Mouse (Mus musculus): ENCODE data around the gene Hecw2.

The Hecw2 gene

DNA sequence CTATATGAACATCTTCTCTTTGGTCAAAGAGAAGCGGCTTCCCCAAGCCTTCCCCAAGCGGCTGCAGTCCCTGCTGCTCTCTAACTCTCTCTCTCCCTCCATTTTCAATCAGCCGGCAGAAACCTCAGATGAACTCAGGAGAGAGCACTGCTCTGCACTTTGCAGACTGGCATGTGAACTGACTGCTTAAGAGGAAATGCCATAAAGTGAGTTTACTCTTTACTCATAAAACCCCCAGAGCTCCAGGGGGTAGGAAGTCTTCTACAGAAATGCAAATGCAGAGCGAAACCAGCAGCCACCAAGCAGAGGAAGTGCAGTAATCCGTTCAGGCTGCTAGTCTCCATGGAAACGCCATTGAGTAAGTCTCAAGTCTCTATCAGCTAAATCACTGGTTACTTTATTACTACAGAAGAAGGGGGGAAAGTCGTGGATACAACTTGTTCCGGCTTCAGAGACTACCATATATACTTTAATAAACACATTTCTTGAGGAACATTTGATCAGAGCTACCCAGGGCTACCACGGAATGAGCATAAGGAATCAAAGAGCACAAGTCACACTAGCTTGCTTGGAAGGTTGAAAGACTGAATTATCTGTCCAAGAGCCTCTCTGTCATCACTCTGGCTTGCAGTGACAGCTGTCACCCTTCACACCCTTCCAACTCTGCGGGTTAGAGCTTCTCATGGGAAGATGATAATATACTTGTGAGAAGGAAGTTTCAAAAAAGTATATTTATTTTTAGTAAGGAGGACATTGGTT is 371.1 kb downstream of the Hecw2 start:
- no peak for DNase-seq

DNA sequence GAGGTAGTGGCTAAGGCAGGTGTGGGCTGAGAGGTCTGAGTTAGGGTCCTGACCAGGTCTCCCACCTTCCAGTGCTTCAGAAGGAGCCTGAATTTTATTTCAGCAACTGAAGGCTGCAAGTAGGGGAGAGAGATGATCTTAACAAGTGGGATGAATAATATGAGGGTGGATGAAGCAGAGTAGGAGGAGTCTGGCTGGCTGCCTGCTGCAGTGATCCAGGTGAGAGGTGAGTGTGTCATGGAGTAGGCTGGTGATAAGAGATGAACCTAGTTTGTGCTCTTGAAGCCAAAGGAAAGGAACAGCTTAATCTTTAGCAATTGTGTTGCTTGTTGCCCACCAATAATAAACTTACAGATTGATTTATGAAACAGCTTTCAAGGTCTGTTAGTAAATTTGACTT is 373.0 kb downstream of the Hecw2 start:
- no peak for DNase-seq

DNA sequence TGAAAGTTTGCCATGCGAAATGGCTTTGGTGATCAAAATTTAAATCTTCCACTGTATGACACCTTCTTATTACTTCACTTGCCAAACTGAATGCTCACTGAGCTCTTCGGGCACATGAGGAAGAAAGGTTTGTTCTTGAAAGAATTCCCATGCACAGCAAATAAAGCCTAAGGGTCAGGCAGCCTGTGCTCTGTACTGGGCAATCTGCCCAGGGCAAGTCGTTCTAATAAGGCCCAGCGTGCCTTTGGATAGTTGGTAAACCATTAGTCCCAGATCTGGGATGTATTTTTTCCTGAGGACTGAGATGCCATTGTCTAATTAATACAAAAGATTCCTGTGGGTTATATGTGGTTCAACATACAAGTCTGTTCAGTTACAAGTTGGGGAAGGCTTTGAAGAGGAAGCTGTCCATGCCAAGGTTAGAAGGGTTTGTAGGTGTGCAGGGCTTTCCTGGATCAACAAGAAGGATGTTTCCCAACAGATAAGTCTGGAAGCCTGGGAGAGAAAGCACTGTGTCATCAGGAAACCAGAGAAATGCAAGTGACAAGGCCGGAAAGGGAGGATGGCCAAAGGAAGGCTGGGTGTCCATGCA is 374.8 kb downstream of the Hecw2 start:
- no peak for DNase-seq

- DNase-seq: no peak
Observed at GRCm38 (mm10) chr1:53818072-53818862, 376.7 kb downstream of the Hecw2 start.

- DNase-seq: no peak
Observed at GRCm38 (mm10) chr1:53816353-53816752, 378.6 kb downstream of the Hecw2 start.

GRCm38 (mm10) chr1:53814077-53814705 is 380.8 kb downstream of the Hecw2 start:
- DNase-seq: no peak

GRCm38 (mm10) chr1:53811919-53812318 is 383.0 kb downstream of the Hecw2 start:
- DNase-seq: no peak

DNA sequence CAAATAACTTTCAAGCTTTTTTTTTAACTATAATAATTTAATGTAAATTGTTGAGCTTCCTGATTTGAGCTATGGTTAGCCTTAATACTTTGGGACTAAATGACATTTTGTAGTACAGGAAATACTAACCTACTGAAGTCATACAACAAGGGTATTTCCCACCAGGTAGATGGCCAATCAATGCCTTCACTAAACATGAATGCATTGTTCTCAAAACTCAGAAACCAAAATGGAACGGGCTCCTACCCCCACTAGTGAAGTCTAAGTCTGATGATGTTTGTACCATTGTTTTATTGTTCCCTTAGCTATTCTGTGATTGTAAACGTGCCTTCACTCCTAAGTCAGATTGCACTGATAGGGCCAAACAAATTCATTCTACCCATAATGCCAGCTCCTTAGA is 386.7 kb downstream of the Hecw2 start:
- DNase-seq: no peak

- no peak for DNase-seq
Observed at GRCm38 (mm10) chr1:53797811-53798210, 397.2 kb downstream of the Hecw2 start.

- DNase-seq: no peak
Observed at GRCm38 (mm10) chr1:53797074-53797473, 397.9 kb downstream of the Hecw2 start.

GRCm38 (mm10) chr1:53796271-53796670 is 398.7 kb downstream of the Hecw2 start:
- DNase-seq: no peak

GRCm38 (mm10) chr1:53795591-53795990 is 399.4 kb downstream of the Hecw2 start:
- DNase-seq: no peak

- DNase-seq: no peak
Observed at GRCm38 (mm10) chr1:53795081-53795480, 399.9 kb downstream of the Hecw2 start.

GRCm38 (mm10) chr1:53794279-53794678 is 400.7 kb downstream of the Hecw2 start:
- no peak for DNase-seq

- DNase-seq: no peak
Observed at GRCm38 (mm10) chr1:53791343-53791742, 403.6 kb downstream of the Hecw2 start.

DNA sequence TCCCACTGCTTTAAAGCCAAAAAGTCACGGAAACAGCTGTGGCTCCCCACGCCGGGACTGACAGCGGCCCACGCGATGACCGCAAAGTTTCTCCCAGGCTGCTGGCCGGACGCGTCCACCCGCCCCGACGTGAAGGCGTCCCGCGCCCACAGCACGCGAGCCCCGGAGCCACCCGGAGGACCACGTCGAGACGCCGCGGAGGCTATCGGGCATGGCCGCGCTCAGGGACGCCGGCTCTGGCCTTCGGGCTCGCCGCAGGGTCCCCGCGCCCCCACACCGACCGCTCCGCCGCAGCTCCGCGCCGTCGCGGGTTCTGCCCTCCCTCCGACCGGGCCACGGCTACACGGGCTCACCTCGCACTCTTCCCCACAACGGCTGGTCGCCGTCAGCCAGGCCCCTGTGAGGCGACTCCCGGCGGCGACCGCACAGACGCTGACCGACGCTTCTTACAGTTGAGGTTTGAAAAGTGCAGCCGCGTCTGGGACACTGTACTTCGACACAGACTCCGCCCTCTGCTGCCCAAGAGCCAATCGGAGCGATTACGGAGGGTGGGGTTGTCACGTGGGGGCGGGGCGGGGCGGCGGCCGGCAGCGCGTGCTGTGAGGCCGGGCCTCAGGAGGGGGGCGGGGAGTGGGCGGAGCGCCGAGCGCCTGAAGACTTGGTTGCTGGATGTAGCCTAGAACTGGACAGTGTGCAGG is 410.1 kb downstream of the Hecw2 start, which contains the start of gene Stk17b:
Stk17b (minus strand) TSS at position 504 of the 698 bp plus-strand sequence.
- peak; percentile 99 for DNase-seq

DNA sequence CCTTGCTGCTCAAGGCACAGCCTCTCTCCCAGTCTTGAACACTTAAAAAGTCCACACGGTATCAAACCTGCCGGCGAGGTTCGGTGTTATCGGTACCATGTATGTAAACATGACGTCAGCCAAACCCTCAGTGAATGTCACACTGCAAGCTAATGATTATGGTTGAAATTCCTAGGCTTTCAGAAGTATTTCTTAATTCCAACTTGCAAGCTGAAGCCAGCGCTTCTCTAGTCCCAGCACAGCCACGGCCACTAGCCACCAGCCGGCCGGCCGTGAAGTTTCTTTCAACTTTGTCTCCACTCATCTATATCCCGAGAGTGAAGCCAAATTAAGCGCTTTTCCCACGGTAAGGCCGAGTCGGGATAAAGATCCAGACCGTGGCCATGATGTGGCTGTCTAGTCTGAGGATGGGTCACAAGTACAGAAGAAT is 410.7 kb downstream of the Hecw2 start:
- peak; percentile 72 for DNase-seq

DNA sequence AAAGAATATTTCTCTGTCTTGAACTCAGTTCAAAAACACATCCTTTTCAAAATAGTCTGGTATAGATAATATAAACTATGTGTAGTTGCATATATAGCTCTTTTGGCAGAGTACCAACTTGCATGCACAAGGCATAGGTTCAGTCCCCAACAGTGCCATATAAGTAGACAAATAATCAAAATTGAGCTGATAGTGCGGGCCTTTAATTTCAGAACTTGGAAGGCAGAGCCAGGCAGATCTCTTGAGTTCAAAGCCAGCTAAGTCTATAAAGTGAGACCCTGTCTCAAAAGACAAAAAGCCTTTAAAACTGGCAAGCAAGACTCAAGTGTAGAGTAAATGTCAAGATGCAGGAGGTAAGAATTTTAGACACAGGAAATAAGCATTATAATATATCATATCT is 412.0 kb downstream of the Hecw2 start:
- DNase-seq: no peak

GRCm38 (mm10) chr1:53782079-53782478 is 412.9 kb downstream of the Hecw2 start:
- no peak for DNase-seq

DNA sequence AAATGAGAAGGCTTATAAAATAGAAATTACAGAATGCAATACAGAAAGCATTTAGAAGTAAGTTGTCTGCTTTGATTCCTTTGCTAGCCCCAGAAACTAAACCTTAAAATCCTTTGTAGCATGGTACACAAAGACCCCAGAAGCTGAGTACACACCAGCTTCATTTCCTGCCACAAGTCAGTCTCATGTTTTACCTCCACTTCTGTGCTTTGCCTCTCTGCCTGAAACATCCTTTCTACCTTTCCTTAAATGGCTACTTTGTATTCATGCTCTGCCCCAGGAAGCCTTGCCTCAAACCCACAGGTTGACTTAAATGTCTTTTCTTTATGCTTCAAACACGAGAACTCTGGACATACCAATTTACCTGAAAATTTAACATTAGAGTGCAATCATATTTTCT is 413.7 kb downstream of the Hecw2 start:
- no peak for DNase-seq

GRCm38 (mm10) chr1:53776176-53776905 is 418.6 kb downstream of the Hecw2 start:
- DNase-seq: no peak

GRCm38 (mm10) chr1:53775545-53775944 is 419.4 kb downstream of the Hecw2 start:
- no peak for DNase-seq
